Mouse (Mus musculus): ENCODE data around the gene Fam117a. TPM values are rescaled to one million over a fixed set of nuclear protein-coding genes. Genes with fewer than 3 reads are reported as not detected.
"Not testable (repeated sequence)": the region's sequence is repeated elsewhere in the genome, so short reads cannot be mapped to it uniquely, and the experiment has no call there.

Gene Fam117a
- polyA plus RNA-seq, 1 experiment from 2014 or later = 3.7 TPM

- no peak overlapping the region for H3K4me2 ChIP-seq
- WGBS = 93% methylated on average over 5 of the region's 5 CpGs
- no peak overlapping the region for H3K4me3 ChIP-seq
- H3K27me3 ChIP-seq = 0 out of 2 replicates have a peak, but pooled peaks cover 5% of the 10 kb centered on the region
- H3K9ac ChIP-seq = no peak overlapping the region
- H3K27ac ChIP-seq (replicated peaks) = no peak overlapping the region
- no peak for ATAC-seq (ENCODE audit: low read depth)
- H3K4me1 ChIP-seq (replicated peaks) = peaks cover 16% of the 10 kb centered on the region; the same call in 1 of the 2 replicates
- no peaks in the 10 kb centered on the region for H3K36me3 ChIP-seq
- no peaks in the 10 kb centered on the region for H3K9me3 ChIP-seq
Measured at GRCm38 (mm10) chr11:95401568-95401967, 64.8 kb downstream of the Fam117a start.

DNA sequence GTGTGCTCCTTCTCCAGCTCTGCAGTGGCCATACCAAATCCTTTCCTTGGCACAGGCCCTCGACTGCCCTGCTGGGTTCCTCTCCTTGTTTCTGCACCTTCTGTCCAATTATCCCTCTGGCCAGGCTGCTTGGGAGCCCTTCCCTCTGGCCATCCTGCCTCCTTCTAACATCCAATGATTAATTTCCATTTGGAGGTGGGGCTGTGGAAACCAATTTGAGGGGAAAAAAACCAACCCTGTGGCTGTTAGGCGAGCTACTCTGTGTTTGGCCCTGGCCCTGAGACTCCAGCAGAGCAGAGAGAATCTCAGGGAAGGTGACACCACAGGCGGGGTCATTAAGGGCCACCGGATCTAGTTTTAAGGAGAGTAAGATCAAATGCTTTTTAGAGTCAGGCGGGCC, 65.4 kb downstream of the Fam117a start:
- H3K27ac ChIP-seq (replicated peaks) = no peak overlapping the region
- 13% methylated on average over 5 of the region's 5 CpGs for WGBS

DNA sequence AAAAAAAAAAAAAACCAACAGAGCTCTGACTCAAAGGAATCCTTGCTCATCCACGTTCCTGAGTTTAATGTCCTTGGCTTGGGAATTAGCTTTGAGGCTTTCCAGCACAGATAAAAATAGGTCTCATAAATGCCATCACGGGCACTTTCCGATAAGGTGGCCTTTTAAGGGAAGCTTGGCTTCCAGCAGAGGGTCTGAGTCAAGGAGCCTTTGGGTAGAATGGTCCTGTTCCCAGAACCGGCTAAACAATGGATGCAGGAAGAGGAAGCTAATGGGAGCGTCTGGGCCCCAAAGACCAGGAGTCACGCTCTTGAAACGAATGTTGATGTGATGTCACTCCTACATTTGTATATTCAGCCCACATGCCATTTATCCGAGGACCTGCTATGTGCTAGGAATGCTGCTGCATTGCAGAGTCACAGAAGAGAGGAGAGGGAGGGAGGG, 65.9 kb downstream of the Fam117a start:
- no peak for ATAC-seq (ENCODE audit: low read depth)
- no peak overlapping the region for H3K27ac ChIP-seq (replicated peaks)
- no peak overlapping the region for H3K4me2 ChIP-seq
- H3K36me3 ChIP-seq = no peaks in the 10 kb centered on the region
- H3K4me3 ChIP-seq = no peak overlapping the region
- H3K9ac ChIP-seq = no peak overlapping the region
- H3K9me3 ChIP-seq = no peaks in the 10 kb centered on the region
- peaks cover 16% of the 10 kb centered on the region; the same call in 1 of the 2 replicates for H3K4me1 ChIP-seq (replicated peaks)
- no peaks in the 10 kb centered on the region for H3K27me3 ChIP-seq
- WGBS = 16% methylated on average over 8 of the region's 8 CpGs

More for the DNA sequence above, 65.4 kb downstream of the Fam117a start:
- no peaks in the 10 kb centered on the region for H3K36me3 ChIP-seq
- no peaks in the 10 kb centered on the region for H3K27me3 ChIP-seq
- no peak overlapping the region for H3K9ac ChIP-seq
- H3K4me3 ChIP-seq = no peak overlapping the region
- no peak for ATAC-seq (ENCODE audit: low read depth)
- H3K9me3 ChIP-seq = no peaks in the 10 kb centered on the region
- peaks cover 16% of the 10 kb centered on the region; the same call in 1 of the 2 replicates for H3K4me1 ChIP-seq (replicated peaks)
- no peak overlapping the region for H3K4me2 ChIP-seq

GRCm38 (mm10) chr11:95403382-95404340, 66.8 kb downstream of the Fam117a start:
- Histone ChIP-seq H3K27me3 (no peaks in the 10 kb centered on the region), H3K4me3 (no peak overlapping the region), H3K9me3 (no peaks in the 10 kb centered on the region), H3K4me2 (no peak overlapping the region), H3K4me1 (replicated peaks) (peaks cover 16% of the 10 kb centered on the region; the same call in 1 of the 2 replicates), H3K9ac (no peak overlapping the region), H3K27ac (replicated peaks) (no peak overlapping the region), H3K36me3 (no peaks in the 10 kb centered on the region)
- no peak for ATAC-seq (ENCODE audit: low read depth)
- WGBS = 59% methylated on average over 16 of the region's 16 CpGs

- H3K4me1 ChIP-seq (replicated peaks) = 0 out of 2 replicates have a peak, but pooled peaks cover 5% of the 10 kb centered on the region
- H3K27ac ChIP-seq (replicated peaks) = no peak overlapping the region
- no peak for ATAC-seq (ENCODE audit: low read depth)
- no peaks in the 10 kb centered on the region for H3K27me3 ChIP-seq
- WGBS = 84% methylated on average over 4 of the region's 4 CpGs
- H3K4me2 ChIP-seq = no peak overlapping the region
- H3K4me3 ChIP-seq = no peak overlapping the region
- no peaks in the 10 kb centered on the region for H3K36me3 ChIP-seq
- H3K9ac ChIP-seq = no peak overlapping the region
- H3K9me3 ChIP-seq = no peaks in the 10 kb centered on the region
Measured at GRCm38 (mm10) chr11:95405771-95406170, 69.0 kb downstream of the Fam117a start.

- not testable (repeated sequence) for H3K9me3 ChIP-seq; ATAC-seq (ENCODE audit: low read depth); H3K36me3 ChIP-seq; H3K27me3 ChIP-seq; H3K4me2 ChIP-seq; H3K4me3 ChIP-seq; H3K27ac ChIP-seq (replicated peaks); H3K9ac ChIP-seq; H3K4me1 ChIP-seq (replicated peaks)
- 96% methylated on average over 5 of the region's 5 CpGs for WGBS
Measured at GRCm38 (mm10) chr11:95406398-95406797, 69.6 kb downstream of the Fam117a start.

- 85% methylated on average over 10 of the region's 10 CpGs for WGBS
- no peak overlapping the region for H3K9ac ChIP-seq
- H3K36me3 ChIP-seq = no peaks in the 10 kb centered on the region
- no peak for ATAC-seq (ENCODE audit: low read depth)
- no peaks in the 10 kb centered on the region for H3K9me3 ChIP-seq
- H3K4me3 ChIP-seq = no peak overlapping the region
- H3K27ac ChIP-seq (replicated peaks) = no peak overlapping the region
- H3K27me3 ChIP-seq = no peaks in the 10 kb centered on the region
- H3K4me1 ChIP-seq (replicated peaks) = 0 out of 2 replicates have a peak, but pooled peaks cover 5% of the 10 kb centered on the region
- no peak overlapping the region for H3K4me2 ChIP-seq
Measured at GRCm38 (mm10) chr11:95409450-95410112, 72.8 kb downstream of the Fam117a start.

GRCm38 (mm10) chr11:95411453-95412013, 74.7 kb downstream of the Fam117a start:
- Histone ChIP-seq H3K4me2 (no peak overlapping the region), H3K9me3 (no peaks in the 10 kb centered on the region), H3K36me3 (no peaks in the 10 kb centered on the region), H3K4me3 (no peak overlapping the region), H3K4me1 (replicated peaks) (peaks cover 22% of the 10 kb centered on the region), H3K27me3 (no peaks in the 10 kb centered on the region), H3K9ac (no peak overlapping the region), H3K27ac (replicated peaks) (no peak overlapping the region)
- WGBS = 67% methylated on average over 6 of the region's 6 CpGs
- ATAC-seq (ENCODE audit: low read depth) = no peak

DNA sequence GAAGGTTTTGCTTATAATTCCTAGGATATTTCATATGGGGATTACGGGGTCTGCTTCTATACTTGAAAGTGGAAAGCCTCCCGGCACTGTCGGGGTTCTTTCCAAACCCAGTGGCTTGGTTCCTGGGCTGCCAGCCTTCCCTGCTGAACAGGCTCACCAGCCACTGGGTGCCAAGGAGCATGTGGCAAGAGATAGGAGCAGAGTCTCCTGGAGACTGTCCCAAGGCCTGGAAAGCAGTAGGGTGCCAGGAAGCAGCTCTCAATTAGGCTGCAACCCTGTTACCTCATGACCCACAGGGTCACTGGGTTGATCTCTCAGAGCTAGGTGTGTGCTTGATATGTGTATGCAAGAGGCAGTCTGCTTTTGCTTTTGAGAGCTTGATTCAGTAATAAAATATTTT, 75.8 kb downstream of the Fam117a start:
- WGBS = 94% methylated on average over 3 of the region's 3 CpGs
- Histone ChIP-seq H3K27ac (replicated peaks) (no peak overlapping the region), H3K9ac (no peak overlapping the region)

DNA sequence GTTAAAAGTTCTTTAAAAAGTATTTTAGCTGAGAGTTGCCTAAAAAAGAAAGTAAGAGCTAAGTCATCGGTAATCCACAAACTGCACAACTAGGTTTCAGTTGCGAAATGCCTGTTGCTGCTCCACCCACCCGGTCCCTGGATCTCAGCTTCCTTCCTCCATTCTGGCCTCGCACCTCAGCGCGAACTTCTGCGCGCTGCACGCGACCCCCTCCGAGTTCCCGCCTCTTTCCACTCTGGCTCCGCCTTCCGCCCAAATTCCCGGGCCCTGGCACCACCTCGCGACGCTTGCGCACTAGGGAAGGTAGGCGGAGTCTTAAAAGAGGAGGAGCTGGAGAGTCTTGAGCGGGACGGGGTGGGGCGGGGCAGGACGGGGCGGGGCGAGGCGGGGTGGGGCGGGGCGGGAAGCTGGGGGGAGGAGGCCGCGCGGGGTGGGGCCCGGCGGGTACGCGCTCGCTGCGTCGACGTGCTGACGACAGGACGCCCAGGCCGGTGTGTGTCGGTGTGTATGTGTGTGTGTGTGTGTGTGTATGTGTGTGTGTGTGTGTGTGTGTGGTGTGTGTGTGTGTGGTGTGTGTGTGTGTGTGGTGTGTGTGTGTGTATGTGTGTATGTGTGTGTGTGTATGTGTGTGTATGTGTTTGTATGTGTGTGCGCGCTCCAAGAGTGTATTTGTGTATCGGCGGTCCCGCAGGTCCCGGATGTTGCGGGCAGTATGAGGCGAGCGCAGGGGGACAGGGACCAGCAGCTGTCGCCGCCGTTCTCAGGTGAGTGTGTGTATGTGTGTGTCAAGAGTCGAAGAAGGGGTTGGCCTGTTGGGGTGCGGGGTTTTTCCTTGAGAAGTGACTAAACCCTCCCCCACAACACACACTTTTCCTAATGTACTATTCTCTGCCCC, 77.1 kb downstream of the Fam117a start, which contains the start of gene Spop:
Gene Spop, plus strand, starts transcription at position 440 of the 895 bp plus-strand sequence.
- Histone ChIP-seq H3K4me1 (replicated peaks) (peaks cover 34% of the 10 kb centered on the region), H3K36me3 (peaks cover 6% of the 10 kb centered on the region; the same call in 1 of the 2 replicates), H3K4me3 (peak within 1 kb of the TSS; percentile 55), H3K27me3 (no peaks in the 10 kb centered on the region), H3K9ac (peak within 1 kb of the TSS; percentile 75), H3K9me3 (no peaks in the 10 kb centered on the region), H3K27ac (replicated peaks) (peak within 1 kb of the TSS; percentile 96), H3K4me2 (peak within 1 kb of the TSS; percentile 68)
- peak; percentile 88 for ATAC-seq (ENCODE audit: low read depth)
- WGBS = 3% methylated on average over 50 of the region's 58 CpGs

More for the DNA sequence above, 75.8 kb downstream of the Fam117a start:
- H3K4me3 ChIP-seq = no peak overlapping the region
- H3K36me3 ChIP-seq = no peaks in the 10 kb centered on the region
- ATAC-seq (ENCODE audit: low read depth) = no peak
- H3K9me3 ChIP-seq = no peaks in the 10 kb centered on the region
- no peaks in the 10 kb centered on the region for H3K27me3 ChIP-seq
- no peak overlapping the region for H3K4me2 ChIP-seq
- peaks cover 32% of the 10 kb centered on the region for H3K4me1 ChIP-seq (replicated peaks)

GRCm38 (mm10) chr11:95414536-95415161, 77.8 kb downstream of the Fam117a start:
- H3K9me3 ChIP-seq = no peaks in the 10 kb centered on the region
- no peaks in the 10 kb centered on the region for H3K27me3 ChIP-seq
- under 1% methylated on average over 28 of the region's 28 CpGs for WGBS
- H3K9ac ChIP-seq = peak overlapping the region; percentile 75
- H3K27ac ChIP-seq (replicated peaks) = peak overlapping the region; percentile 96
- H3K4me2 ChIP-seq = peak overlapping the region; percentile 68
- ATAC-seq (ENCODE audit: low read depth) = peak; percentile 93
- H3K4me3 ChIP-seq = peak overlapping the region; percentile 55
- peaks cover 34% of the 10 kb centered on the region for H3K4me1 ChIP-seq (replicated peaks)
- peaks cover 13% of the 10 kb centered on the region; the same call in 1 of the 2 replicates for H3K36me3 ChIP-seq

Measured in neural tube, embryonic 13.5 days (tissue).